Mouse (Mus musculus) neural tube, embryonic 14.5 days (tissue): Measurements from ENCODE around the gene Chrnb1. TPM values are rescaled to one million over a fixed set of nuclear protein-coding genes. Genes with fewer than 3 reads are reported as not detected.
A peak's percentile ranks its signal among the peaks of the same experiment; 100 is the strongest.

Source experiments
- ATAC-seq: fragments of 200-750 bp; cut with Nextera tagmentation; 2 replicates; pipeline ENCODE4 v1.8.0; 2017; ENCODE audit warnings: low read depth, mild to moderate bottlenecking, moderate TSS enrichment, moderate library complexity
- H3K27ac ChIP-seq: fragments of 300-500 bp; sonication (generic); 2 replicates; pipeline ENCODE4 v1.5.1; 2014; ENCODE audit warnings: low read depth, mild to moderate bottlenecking, control low read depth, low read length, moderate library complexity, mixed read lengths
- H3K27me3 ChIP-seq: fragments of 300-500 bp; sonication (generic); 2 replicates; pipeline ENCODE4 v1.6.1; 2014; ENCODE audit warnings: low read length; ENCODE audit not compliant: control insufficient read depth, insufficient read depth
- H3K36me3 ChIP-seq: fragments of 300-500 bp; sonication (generic); 2 replicates; pipeline ENCODE4 v1.6.1; 2014; ENCODE audit warnings: low read length, mixed read lengths; ENCODE audit not compliant: control insufficient read depth, insufficient read depth
- H3K4me1 ChIP-seq: fragments of 300-500 bp; sonication (generic); 2 replicates; pipeline ENCODE4 v1.6.1; 2014; ENCODE audit warnings: low read length; ENCODE audit not compliant: control insufficient read depth, insufficient read depth
- H3K4me2 ChIP-seq: fragments of 300-500 bp; sonication (generic); 2 replicates; pipeline ENCODE4 v1.6.1; 2014; ENCODE audit warnings: mild to moderate bottlenecking, low read depth, low read length, control low read depth
- H3K4me3 ChIP-seq: fragments of 300-500 bp; sonication (generic); 2 replicates; pipeline ENCODE4 v1.5.1; 2014; ENCODE audit warnings: low read depth, low read length, control low read depth, mixed read lengths
- H3K9ac ChIP-seq: fragments of 300-500 bp; sonication (generic); replicated peaks from 2 replicates; pipeline ENCODE4 v1.6.1; 2014; ENCODE audit warnings: low read depth, mild to moderate bottlenecking, control low read depth, low read length, mixed read lengths
- H3K9me3 ChIP-seq: fragments of 300-500 bp; sonication (generic); 2 replicates; pipeline ENCODE4 v1.6.1; 2016; ENCODE audit warnings: low read length; ENCODE audit not compliant: control insufficient read depth
- WGBS: fragments of 180-500 bp; shearing (Covaris S2); extraction: QIAGEN DNeasy Blood & Tissue Kit; methylation state at CpG from one replicate; pipeline ENCODE4 v1.1.7; 2014; 5-methylcytosine and 5-hydroxymethylcytosine counted together
- polyA plus RNA-seq: library from polyadenylated mRNA; unstranded; fragments of >200 nt; fragmentation: Nextera tagmentation; extraction: Ambion mirVana; gene quantifications from 2 replicates; pipeline ENCODE4 v1.2.1, GENCODE M21; 2014

The Chrnb1 gene
- polyA plus RNA-seq, 1 experiment from 2014 or later = 0.78 TPM

GRCm38 (mm10) chr11:69800392-69801197 lies 4.9 kb upstream of the Chrnb1 start:
- Histone ChIP-seq H3K27ac (peak overlapping the region; percentile 95), H3K4me3 (peak overlapping the region; percentile 55), H3K4me1 (peaks cover 40% of the 10 kb centered on the region), H3K9ac (peak overlapping the region; percentile 71), H3K9me3 (no peaks in the 10 kb centered on the region), H3K4me2 (peak overlapping the region; percentile 96), H3K36me3 (0 out of 2 replicates have a peak, but pooled peaks cover 4% of the 10 kb centered on the region), H3K27me3 (peaks cover 11% of the 10 kb centered on the region)
- ATAC-seq = peak; percentile 69
- WGBS = 0% methylated on average over 36 of the region's 36 CpGs

DNA sequence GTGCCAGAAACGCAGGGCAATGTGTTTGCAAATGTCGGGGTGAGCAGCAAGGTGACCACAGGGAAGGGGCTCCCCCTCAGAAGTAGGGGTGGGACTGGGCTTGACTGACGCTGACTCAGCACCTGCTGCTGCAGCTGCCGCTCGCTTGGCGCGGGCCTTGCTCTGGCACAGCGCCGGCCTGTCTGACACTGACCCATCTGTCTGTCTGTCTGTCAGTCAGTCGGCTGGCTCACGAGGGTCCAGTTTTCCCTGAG lies 4.3 kb upstream of the Chrnb1 start:
- WGBS = 2% methylated on average over 11 of the region's 11 CpGs
- peak overlapping the region; percentile 95 for H3K27ac ChIP-seq
- peak overlapping the region; percentile 55 for H3K4me3 ChIP-seq
- no peaks in the 10 kb centered on the region for H3K9me3 ChIP-seq
- H3K4me2 ChIP-seq = peak overlapping the region; percentile 96
- peaks cover 40% of the 10 kb centered on the region for H3K4me1 ChIP-seq
- peak; percentile 10 for ATAC-seq
- peak overlapping the region; percentile 71 for H3K9ac ChIP-seq
- 0 out of 2 replicates have a peak, but pooled peaks cover 4% of the 10 kb centered on the region for H3K36me3 ChIP-seq
- peaks cover 8% of the 10 kb centered on the region for H3K27me3 ChIP-seq

- H3K4me2 ChIP-seq = peak overlapping the region; percentile 96
- peaks cover 38% of the 10 kb centered on the region for H3K4me1 ChIP-seq
- H3K9ac ChIP-seq = peak overlapping the region; percentile 71; the same call in 1 of the 2 replicates
- ATAC-seq = no peak
- H3K4me3 ChIP-seq = peak overlapping the region; percentile 55
- peaks cover 3% of the 10 kb centered on the region; the same call in 1 of the 2 replicates for H3K27me3 ChIP-seq
- H3K27ac ChIP-seq = peak overlapping the region; percentile 95
- H3K9me3 ChIP-seq = no peaks in the 10 kb centered on the region
- H3K36me3 ChIP-seq = 0 out of 2 replicates have a peak, but pooled peaks cover 4% of the 10 kb centered on the region
- 7% methylated on average over 12 of the region's 12 CpGs for WGBS
These were observed 3.8 kb upstream of the Chrnb1 start for GRCm38 (mm10) chr11:69799394-69800137.

DNA sequence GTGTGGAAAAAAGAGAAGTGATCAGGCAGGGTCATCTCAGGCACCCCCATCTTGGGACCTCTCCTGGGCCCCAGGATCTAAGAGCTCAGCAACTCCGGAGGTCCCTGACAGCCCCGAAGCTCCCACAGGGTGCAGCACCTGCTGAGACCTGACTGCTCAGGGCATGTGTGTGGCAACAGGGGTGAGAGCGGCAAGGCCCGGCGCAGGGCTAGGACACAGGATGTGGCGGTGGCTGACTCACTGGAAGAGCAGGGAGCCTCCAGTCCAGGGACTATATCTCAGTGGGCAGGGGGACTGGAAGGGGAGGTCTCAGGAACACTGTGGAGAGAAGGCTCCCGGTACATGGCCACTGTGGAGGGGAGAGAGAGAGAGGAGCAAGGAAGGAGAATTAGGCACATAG lies 2.2 kb upstream of the Chrnb1 start:
- Histone ChIP-seq H3K36me3 (0 out of 2 replicates have a peak, but pooled peaks cover 4% of the 10 kb centered on the region), H3K4me2 (no peak overlapping the region), H3K9me3 (no peaks in the 10 kb centered on the region), H3K27me3 (peaks cover 3% of the 10 kb centered on the region; the same call in 1 of the 2 replicates), H3K4me3 (no peak overlapping the region), H3K27ac (no peak overlapping the region), H3K9ac (no peak overlapping the region), H3K4me1 (peaks cover 27% of the 10 kb centered on the region)
- 76% methylated on average over 7 of the region's 7 CpGs for WGBS
- ATAC-seq = no peak

GRCm38 (mm10) chr11:69795983-69796435 lies 266 bp upstream of the Chrnb1 start:
- ATAC-seq = no peak

DNA sequence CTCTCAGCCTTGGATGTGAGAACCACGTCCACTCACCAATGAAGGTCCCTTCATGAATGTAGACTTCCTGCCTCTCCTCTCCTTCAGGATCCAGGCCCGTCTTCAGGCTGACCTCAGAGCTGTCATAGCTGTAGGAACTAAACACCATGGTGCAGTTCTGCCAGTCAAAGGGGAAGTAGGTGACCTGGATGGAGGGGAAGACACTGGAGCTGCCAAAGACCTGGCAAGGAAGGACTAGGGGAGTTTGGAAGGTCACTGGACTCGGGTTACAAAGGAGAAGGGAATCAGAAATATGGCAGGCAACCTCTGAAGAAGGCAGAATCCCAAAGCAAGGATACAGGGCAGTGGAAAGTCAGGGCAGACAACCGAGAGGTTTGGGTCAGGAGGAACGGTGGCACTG lies 2.3 kb downstream of the Chrnb1 start:
- Histone ChIP-seq H3K4me1 (no peaks in the 10 kb centered on the region), H3K36me3 (0 out of 2 replicates have a peak, but pooled peaks cover 4% of the 10 kb centered on the region), H3K9me3 (no peaks in the 10 kb centered on the region), H3K9ac (no peak overlapping the region), H3K27me3 (no peaks in the 10 kb centered on the region), H3K27ac (no peak overlapping the region), H3K4me2 (no peak overlapping the region), H3K4me3 (no peak overlapping the region)
- ATAC-seq = no peak
- WGBS = 65% methylated on average over 5 of the region's 5 CpGs

More at GRCm38 (mm10) chr11:69795983-69796435, 266 bp upstream of the Chrnb1 start:
- no peaks in the 10 kb centered on the region for H3K27me3 ChIP-seq
- H3K9ac ChIP-seq = no peak overlapping the region
- peak overlapping the region; percentile 27 for H3K4me3 ChIP-seq
- no peak overlapping the region for H3K27ac ChIP-seq
- no peaks in the 10 kb centered on the region for H3K9me3 ChIP-seq
- WGBS = 3% methylated on average over 13 of the region's 13 CpGs
- peaks cover 12% of the 10 kb centered on the region for H3K4me1 ChIP-seq
- H3K4me2 ChIP-seq = peak overlapping the region; percentile 57
- H3K36me3 ChIP-seq = 0 out of 2 replicates have a peak, but pooled peaks cover 4% of the 10 kb centered on the region

GRCm38 (mm10) chr11:69791420-69791819 lies 4.3 kb downstream of the Chrnb1 start:
- no peaks in the 10 kb centered on the region for H3K9me3 ChIP-seq
- no peak overlapping the region for H3K9ac ChIP-seq
- no peaks in the 10 kb centered on the region for H3K36me3 ChIP-seq
- H3K27me3 ChIP-seq = no peaks in the 10 kb centered on the region
- H3K4me3 ChIP-seq = no peak overlapping the region
- 70% methylated on average over 5 of the region's 5 CpGs for WGBS
- H3K4me1 ChIP-seq = no peaks in the 10 kb centered on the region
- no peak overlapping the region for H3K4me2 ChIP-seq
- no peak overlapping the region for H3K27ac ChIP-seq
- no peak for ATAC-seq

- WGBS = 70% methylated on average over 5 of the region's 5 CpGs
- Histone ChIP-seq H3K36me3 (no peaks in the 10 kb centered on the region), H3K9ac (no peak overlapping the region), H3K9me3 (no peaks in the 10 kb centered on the region), H3K4me3 (no peak overlapping the region), H3K4me1 (no peaks in the 10 kb centered on the region), H3K27ac (no peak overlapping the region), H3K27me3 (no peaks in the 10 kb centered on the region), H3K4me2 (no peak overlapping the region)
- no peak for ATAC-seq
These were observed 6.3 kb downstream of the Chrnb1 start for GRCm38 (mm10) chr11:69789431-69789830.

DNA sequence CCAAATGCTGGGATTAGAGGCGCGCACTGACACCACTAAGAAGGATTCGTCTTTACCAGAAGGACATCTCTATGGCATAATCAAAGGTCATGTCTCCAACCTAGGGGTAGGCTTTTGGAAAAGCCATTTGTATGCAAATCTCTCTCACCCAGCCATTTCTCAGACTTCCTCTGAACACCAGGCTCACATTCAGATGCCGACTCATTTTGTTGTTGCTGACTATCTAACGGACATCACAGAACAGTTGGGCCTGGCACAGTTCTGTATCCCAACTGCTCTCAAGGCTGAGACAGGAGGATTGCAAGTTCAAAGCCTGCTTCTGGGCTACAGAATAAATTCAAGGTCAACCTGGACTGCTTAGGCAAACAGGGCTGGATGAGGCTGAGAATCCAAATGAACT lies 8.4 kb downstream of the Chrnb1 start:
- H3K27ac ChIP-seq = no peak overlapping the region
- no peaks in the 10 kb centered on the region for H3K9me3 ChIP-seq
- no peak overlapping the region for H3K4me2 ChIP-seq
- ATAC-seq = no peak
- H3K9ac ChIP-seq = no peak overlapping the region
- WGBS = 87% methylated on average over 5 of the region's 5 CpGs
- no peaks in the 10 kb centered on the region for H3K4me1 ChIP-seq
- no peaks in the 10 kb centered on the region for H3K27me3 ChIP-seq
- no peak overlapping the region for H3K4me3 ChIP-seq
- no peaks in the 10 kb centered on the region for H3K36me3 ChIP-seq
